Mouse (Mus musculus) forebrain, embryonic 16.5 days (tissue): ENCODE data around the gene Serpinb12. TPM values are rescaled to one million over a fixed set of nuclear protein-coding genes. Genes with fewer than 3 reads are reported as not detected.

Source experiments
- ATAC-seq: fragments of 200-750 bp; cut with Nextera tagmentation; 2 replicates; pipeline ENCODE4 v1.8.0; 2017; ENCODE audit warnings: mild to moderate bottlenecking, moderate library complexity
- H3K27ac ChIP-seq: fragments of 300-500 bp; sonication (generic); 2 replicates; pipeline ENCODE4 v1.5.1; 2014; ENCODE audit warnings: low read length, control low read depth
- H3K27me3 ChIP-seq: fragments of 300-500 bp; sonication (generic); replicated peaks from 2 replicates; pipeline ENCODE4 v1.6.1; 2014; ENCODE audit warnings: low read length; ENCODE audit not compliant: control insufficient read depth, insufficient read depth
- H3K36me3 ChIP-seq: fragments of 300-500 bp; sonication (generic); 2 replicates; pipeline ENCODE4 v1.6.1; 2014; ENCODE audit not compliant: control insufficient read depth, insufficient read depth
- H3K4me1 ChIP-seq: fragments of 300-500 bp; sonication (generic); replicated peaks from 2 replicates; pipeline ENCODE4 v1.6.1; 2014; ENCODE audit warnings: low read length; ENCODE audit not compliant: control insufficient read depth, insufficient read depth
- H3K4me2 ChIP-seq: fragments of 300-500 bp; sonication (generic); 2 replicates; pipeline ENCODE4 v1.6.1; 2014; ENCODE audit warnings: mild to moderate bottlenecking, low read length, control low read depth
- H3K4me3 ChIP-seq: fragments of 300-500 bp; sonication (generic); replicated peaks from 2 replicates; pipeline ENCODE4 v1.5.1; 2014; ENCODE audit warnings: mild to moderate bottlenecking, low read length, control low read depth
- H3K9ac ChIP-seq: fragments of 300-500 bp; sonication (generic); replicated peaks from 2 replicates; pipeline ENCODE4 v1.6.1; 2014; ENCODE audit warnings: low read depth, low read length, control low read depth
- H3K9me3 ChIP-seq: fragments of 300-500 bp; sonication (generic); 2 replicates; pipeline ENCODE4 v1.6.1; 2016; ENCODE audit warnings: low read length; ENCODE audit not compliant: control insufficient read depth
- WGBS: fragments of 180-500 bp; shearing (Covaris S2); extraction: QIAGEN DNeasy Blood & Tissue Kit; methylation state at CpG from one replicate; pipeline ENCODE4 v1.1.7; 2014; 5-methylcytosine and 5-hydroxymethylcytosine counted together
- polyA plus RNA-seq: library from polyadenylated mRNA; unstranded; fragments of >200 nt; fragmentation: Nextera tagmentation; extraction: Ambion mirVana; gene quantifications from 2 replicates; pipeline ENCODE4 v1.2.1, GENCODE M21; 2015

The Serpinb12 gene
- polyA plus RNA-seq, 1 experiment from 2014 or later, result not detected

GRCm38 (mm10) chr1:106983865-106984264 lies 49.6 kb downstream of the Serpinb12 start:
- no peaks in the 10 kb centered on the region for H3K4me1 ChIP-seq
- no peak overlapping the region for H3K9ac ChIP-seq
- H3K27ac ChIP-seq, result no peak overlapping the region
- no peak overlapping the region for H3K4me3 ChIP-seq
- no peak overlapping the region for H3K4me2 ChIP-seq
- 80% methylated on average over 2 of the region's 2 CpGs for WGBS
- no peak for ATAC-seq
- H3K36me3 ChIP-seq, result no peaks in the 10 kb centered on the region
- H3K9me3 ChIP-seq, result no peaks in the 10 kb centered on the region
- no peaks in the 10 kb centered on the region for H3K27me3 ChIP-seq

DNA sequence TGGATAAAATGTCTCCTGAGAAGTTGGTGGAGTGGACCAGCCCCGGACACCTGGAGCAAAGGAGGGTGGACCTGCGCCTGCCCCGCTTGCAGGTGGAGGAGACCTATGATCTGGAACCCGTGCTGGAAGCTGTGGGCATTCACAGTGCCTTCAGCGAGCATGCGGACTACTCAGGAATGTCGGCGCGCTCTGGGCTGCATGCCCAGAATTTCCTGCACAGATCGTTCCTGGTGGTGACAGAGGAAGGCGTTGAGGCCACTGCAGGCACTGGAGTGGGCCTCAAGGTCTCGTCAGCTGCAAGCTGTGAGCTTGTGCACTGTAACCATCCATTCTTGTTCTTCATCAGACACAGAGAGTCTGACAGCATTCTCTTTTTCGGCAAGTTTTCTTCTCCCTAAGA lies 66.2 kb downstream of the Serpinb12 start:
- H3K27ac ChIP-seq, result no peak overlapping the region
- H3K4me3 ChIP-seq, result no peak overlapping the region
- no peaks in the 10 kb centered on the region for H3K9me3 ChIP-seq
- H3K4me1 ChIP-seq, result no peaks in the 10 kb centered on the region
- no peak overlapping the region for H3K9ac ChIP-seq
- H3K27me3 ChIP-seq, result no peaks in the 10 kb centered on the region
- H3K4me2 ChIP-seq, result no peak overlapping the region
- no peaks in the 10 kb centered on the region for H3K36me3 ChIP-seq
- ATAC-seq, result 0 out of 2 replicates have a peak, but pooled peaks have one; percentile 36
- WGBS, result 62% methylated on average over 13 of the region's 13 CpGs

GRCm38 (mm10) chr1:107001754-107002153 lies 67.5 kb downstream of the Serpinb12 start:
- 83% methylated on average over 2 of the region's 2 CpGs for WGBS
- Histone ChIP-seq H3K4me1 (no peaks in the 10 kb centered on the region), H3K4me3 (no peak overlapping the region), H3K9me3 (no peaks in the 10 kb centered on the region), H3K27me3 (no peaks in the 10 kb centered on the region), H3K4me2 (no peak overlapping the region), H3K27ac (no peak overlapping the region), H3K36me3 (no peaks in the 10 kb centered on the region), H3K9ac (no peak overlapping the region)
- no peak for ATAC-seq

DNA sequence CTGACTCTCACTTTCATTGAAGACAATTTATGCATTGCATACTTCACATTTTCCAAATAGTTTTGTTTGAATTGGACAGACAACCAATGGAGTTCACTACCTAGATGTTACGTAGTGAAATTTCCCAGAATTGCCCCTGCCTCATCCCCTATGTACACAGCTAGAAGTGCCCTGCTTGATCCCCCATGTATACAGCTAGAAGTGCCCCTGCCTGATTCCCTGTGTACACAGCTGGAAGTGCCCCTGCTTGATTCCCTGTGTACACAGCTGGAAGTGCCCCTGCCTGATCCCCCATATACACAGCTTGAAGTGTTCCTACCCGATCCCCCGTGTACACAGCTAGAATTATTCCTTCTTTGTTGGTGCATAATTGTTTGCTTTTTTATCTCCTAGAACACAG lies 72.1 kb downstream of the Serpinb12 start:
- H3K4me3 ChIP-seq, result no peak overlapping the region
- no peak overlapping the region for H3K9ac ChIP-seq
- ATAC-seq, result no peak
- H3K36me3 ChIP-seq, result no peaks in the 10 kb centered on the region
- no peak overlapping the region for H3K4me2 ChIP-seq
- no peak overlapping the region for H3K27ac ChIP-seq
- H3K27me3 ChIP-seq, result no peaks in the 10 kb centered on the region
- no peaks in the 10 kb centered on the region for H3K4me1 ChIP-seq
- 82% methylated on average over 3 of the region's 3 CpGs for WGBS
- H3K9me3 ChIP-seq, result no peaks in the 10 kb centered on the region

Other genes starting within 250 kb of the Serpinb12 start
- gene Bcl2, start 220.2 kb upstream of the Serpinb12 start, polyA plus RNA-seq, result 13.5 and 13.7 TPM in 2 replicates
- gene Kdsr, start 174.7 kb upstream of the Serpinb12 start, polyA plus RNA-seq, result 16.2 and 18.7 TPM in 2 replicates
- 45.7 and 46.0 TPM in 2 replicates for gene Vps4b, start 137.7 kb upstream of the Serpinb12 start, polyA plus RNA-seq
- gene Serpinb5, start 73.3 kb upstream of the Serpinb12 start, polyA plus RNA-seq, result not detected in 2 replicates
- gene Serpinb13, start 46.5 kb downstream of the Serpinb12 start, polyA plus RNA-seq, result not detected in 2 replicates
- not detected in 2 replicates for gene Serpinb3a, start 117.9 kb downstream of the Serpinb12 start, polyA plus RNA-seq
- not detected in 2 replicates for gene Serpinb3d, start 149.1 kb downstream of the Serpinb12 start, polyA plus RNA-seq